Mouse (Mus musculus) kidney, adult 2 months (tissue): ENCODE results near the gene Cenpl. TPM values are rescaled to one million over a fixed set of nuclear protein-coding genes. Genes with fewer than 3 reads are reported as not detected.

Experiments used
- DNase-seq: peaks from one replicate; pipeline ENCODE4 v3.0.0; 2021
- H3K27ac ChIP-seq: fragments of 200-500 bp; 2 replicates; pipeline ENCODE4 v1.5.1; 2012; ENCODE audit warnings: low read depth, low read length, control low read depth, inconsistent platforms; ENCODE audit not compliant: insufficient read depth
- H3K27me3 ChIP-seq: fragments of 200-500 bp; replicated peaks from 2 replicates; pipeline ENCODE4 v1.6.1; 2012; ENCODE audit warnings: mild to moderate bottlenecking, moderate library complexity, low read length, inconsistent platforms; ENCODE audit not compliant: control insufficient read depth, insufficient read depth
- H3K36me3 ChIP-seq: fragments of 200-500 bp; 2 replicates; pipeline ENCODE4 v1.6.1; 2012; ENCODE audit warnings: mild to moderate bottlenecking, moderate library complexity, low read length, inconsistent platforms; ENCODE audit not compliant: control insufficient read depth, insufficient read depth
- H3K4me1 ChIP-seq: fragments of 200-500 bp; 2 replicates; pipeline ENCODE4 v1.6.1; 2011; ENCODE audit warnings: low read length; ENCODE audit not compliant: control insufficient read depth, insufficient read depth
- H3K4me3 ChIP-seq: fragments of 200-500 bp; 2 replicates; pipeline ENCODE4 v1.5.1; 2011; ENCODE audit warnings: mild to moderate bottlenecking, low read depth, low read length, control low read depth; ENCODE audit not compliant: insufficient read depth
- CTCF ChIP-seq: fragments of 200-500 bp; conservative IDR thresholded peaks from 2 replicates; pipeline ENCODE4 v1.5.1; 2011; ENCODE audit warnings: low read depth, mild to moderate bottlenecking, control low read depth, low read length, moderate library complexity, mixed read lengths; ENCODE audit not compliant: insufficient read depth, insufficient read length
- POLR2A ChIP-seq: fragments of 200-500 bp; IDR thresholded peaks from one replicate; pipeline ENCODE4 v1.6.1; 2011; ENCODE audit warnings: low read depth, low read length, control low read depth
- WGBS: fragments of 180-500 bp; shearing (Covaris S2); methylation state at CpG from one replicate; pipeline ENCODE4 v1.1.7; 2018; 5-methylcytosine and 5-hydroxymethylcytosine counted together
- polyA plus RNA-seq: library from polyadenylated mRNA; depleted of rRNA; stranded (reverse); fragments of >200 nt; gene quantifications from 2 replicates; pipeline ENCODE4 v1.2.3, GENCODE M21; 2012

The Cenpl gene
- polyA plus RNA-seq, 1 experiment: 1.6 TPM

GRCm38 (mm10) chr1:161046972-161047371, 23.5 kb upstream of the Cenpl start:
- Histone ChIP-seq H3K27ac (no peak overlapping the region), H3K4me1 (no peaks in the 10 kb centered on the region), H3K4me3 (no peak overlapping the region), H3K27me3 (no peaks in the 10 kb centered on the region), H3K36me3 (no peaks in the 10 kb centered on the region; the same call in none of the 2 replicates)
- no peak for TF ChIP-seq CTCF
- TF ChIP-seq POLR2A: no peak
- WGBS: 87% methylated on average over 3 of the region's 3 CpGs
- no peak for DNase-seq

- DNase-seq: no peak
- TF ChIP-seq POLR2A: no peak
- TF ChIP-seq CTCF: no peak
- Histone ChIP-seq H3K27ac (no peak overlapping the region), H3K36me3 (no peaks in the 10 kb centered on the region; the same call in 1 of the 2 replicates), H3K4me3 (no peak overlapping the region), H3K27me3 (no peaks in the 10 kb centered on the region), H3K4me1 (no peaks in the 10 kb centered on the region)
- 94% methylated on average over 1 of the region's 1 CpGs for WGBS
Measured at GRCm38 (mm10) chr1:161057164-161057563, 13.3 kb upstream of the Cenpl start.

GRCm38 (mm10) chr1:161063351-161063750, 7.2 kb upstream of the Cenpl start:
- Histone ChIP-seq H3K27me3 (no peaks in the 10 kb centered on the region), H3K4me3 (no peak overlapping the region), H3K4me1 (no peaks in the 10 kb centered on the region), H3K27ac (no peak overlapping the region), H3K36me3 (no peaks in the 10 kb centered on the region; the same call in 1 of the 2 replicates)
- TF ChIP-seq POLR2A (no peak), CTCF (no peak)
- DNase-seq: no peak
- 89% methylated on average over 1 of the region's 1 CpGs for WGBS

GRCm38 (mm10) chr1:161071272-161071620, 733 bp downstream of the Cenpl start:
- Histone ChIP-seq H3K36me3 (no peaks in the 10 kb centered on the region), H3K4me1 (peaks cover 15% of the 10 kb centered on the region), H3K4me3 (peak overlapping the region; percentile 74), H3K27me3 (no peaks in the 10 kb centered on the region), H3K27ac (peak overlapping the region; percentile 7; the same call in 1 of the 2 replicates)
- TF ChIP-seq POLR2A (no peak), CTCF (no peak)
- no peak for DNase-seq
- WGBS: under 1% methylated on average over 12 of the region's 12 CpGs

GRCm38 (mm10) chr1:161076238-161076637, 5.7 kb downstream of the Cenpl start:
- Histone ChIP-seq H3K27me3 (no peaks in the 10 kb centered on the region), H3K4me1 (peaks cover 15% of the 10 kb centered on the region), H3K27ac (no peak overlapping the region; the same call in 1 of the 2 replicates), H3K36me3 (no peaks in the 10 kb centered on the region; the same call in 1 of the 2 replicates), H3K4me3 (no peak overlapping the region)
- DNase-seq: peak; percentile 85
- no peak for TF ChIP-seq POLR2A
- TF ChIP-seq CTCF: no peak
- 44% methylated on average over 6 of the region's 6 CpGs for WGBS

GRCm38 (mm10) chr1:161077243-161077642, 6.7 kb downstream of the Cenpl start:
- H3K4me3 ChIP-seq: no peak overlapping the region
- WGBS: 86% methylated on average over 3 of the region's 3 CpGs
- H3K36me3 ChIP-seq: no peaks in the 10 kb centered on the region; the same call in 1 of the 2 replicates
- no peaks in the 10 kb centered on the region for H3K27me3 ChIP-seq
- TF ChIP-seq CTCF (no peak), POLR2A (no peak)
- no peak for DNase-seq
- H3K4me1 ChIP-seq: peaks cover 7% of the 10 kb centered on the region
- no peak overlapping the region for H3K27ac ChIP-seq

- H3K27me3 ChIP-seq: no peaks in the 10 kb centered on the region
- peaks cover 2% of the 10 kb centered on the region for H3K36me3 ChIP-seq
- 90% methylated on average over 4 of the region's 4 CpGs for WGBS
- H3K4me1 ChIP-seq: no peaks in the 10 kb centered on the region
- no peak overlapping the region for H3K27ac ChIP-seq
- no peak for DNase-seq
- no peak for TF ChIP-seq CTCF
- TF ChIP-seq POLR2A: no peak
- no peak overlapping the region for H3K4me3 ChIP-seq
Measured at GRCm38 (mm10) chr1:161099721-161100405, 29.4 kb downstream of the Cenpl start.
